Mouse (Mus musculus): ENCODE measurements at regions not wholly inside any gene's neighbourhood (a gene's known extent, or its start where the extent isn't known, plus 50 kb on each side); places are given as distances from the start of the nearest gene placed in this dataset.

DNA sequence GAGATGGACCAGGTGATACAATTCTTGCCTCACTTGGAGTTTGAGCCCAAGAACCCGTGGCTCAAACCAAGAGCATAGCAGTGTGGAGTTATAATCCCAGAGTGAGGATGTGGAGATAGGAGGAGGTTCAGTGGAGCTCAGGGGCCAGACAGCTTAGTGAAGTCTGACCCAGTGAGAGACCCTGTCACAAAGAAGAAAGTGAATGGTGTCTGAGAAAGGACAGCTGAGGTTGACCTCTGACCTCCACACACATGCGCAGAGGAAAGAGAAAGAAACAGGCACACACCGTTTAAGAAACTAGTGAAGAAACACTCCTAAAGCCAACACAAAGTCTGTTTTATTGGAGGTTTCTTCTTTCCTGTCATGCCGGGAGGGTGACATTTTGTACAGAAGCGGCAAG, 124.7 kb upstream of the Mkln1 start:
- TF ChIP-seq CTCF (IDR thresholded peaks at IDR 0.05; ENCODE audit: control insufficient read depth, insufficient read depth, insufficient replicate concordance, low read depth, low read length) (no peak), POLR2A (IDR thresholded peaks at IDR 0.05; ENCODE audit: control insufficient read depth, low read depth, low read length) (no peak)
